Mouse (Mus musculus) heart, postnatal 10 days (tissue): Measurements from ENCODE around the gene Olfr370. TPM values are rescaled to one million over a fixed set of nuclear protein-coding genes. Genes with fewer than 3 reads are reported as not detected.
"Not testable (repeated sequence)": the region's sequence is repeated elsewhere in the genome, so short reads cannot be mapped to it uniquely, and the experiment has no call there.

Experiments
- DNase-seq, 2 experiments: peaks; one replicate each; pipeline ENCODE4 v3.0.0; 2021
- intact Hi-C: fragments of 180-260 bp; cut with DNase I; formaldehyde crosslinking; loops from one replicate; pipeline ENCODE4 v1.15.1; 2025
- total RNA-seq, 2 experiments: library from RNA; stranded (reverse); gene quantifications; 2 replicates each; pipeline ENCODE4 v1.2.3; 2021

Olfr370 gene
- not detected for total RNA-seq

DNA sequence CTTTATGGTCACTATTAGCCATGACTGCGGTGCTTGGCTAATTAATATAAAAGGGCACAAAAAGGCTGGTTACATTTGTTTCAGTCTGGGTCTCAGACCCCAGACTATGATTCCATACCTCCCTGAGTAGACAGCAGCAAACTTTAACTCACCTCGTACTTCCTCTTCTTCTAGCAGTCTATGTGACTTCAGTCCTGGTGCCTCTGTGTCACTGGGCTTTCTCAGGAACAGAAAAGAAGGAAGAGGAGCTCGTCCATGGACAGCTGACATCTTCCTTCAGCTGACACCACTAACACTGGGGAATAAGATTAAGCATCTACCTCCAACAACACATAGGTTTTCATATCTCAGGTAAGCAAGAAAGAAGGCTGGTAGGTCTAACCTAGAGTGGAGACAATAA lies at the start of gene Olfr370:
Gene Olfr370 (plus strand): TSS at position 45 of the 400 bp plus-strand sequence.
- no peak for DNase-seq
- intact Hi-C loops = no loop called here

GRCm38 (mm10) chr8:83511696-83512095 lies 23.9 kb upstream of the Olfr370 start:
- intact Hi-C loops = no loop called here
- DNase-seq = peak in 1 of 2 experiments; percentile 1

- intact Hi-C loops = no loop called here
- no peak for DNase-seq
These were observed 15.1 kb upstream of the Olfr370 start for GRCm38 (mm10) chr8:83520432-83520831.

DNA sequence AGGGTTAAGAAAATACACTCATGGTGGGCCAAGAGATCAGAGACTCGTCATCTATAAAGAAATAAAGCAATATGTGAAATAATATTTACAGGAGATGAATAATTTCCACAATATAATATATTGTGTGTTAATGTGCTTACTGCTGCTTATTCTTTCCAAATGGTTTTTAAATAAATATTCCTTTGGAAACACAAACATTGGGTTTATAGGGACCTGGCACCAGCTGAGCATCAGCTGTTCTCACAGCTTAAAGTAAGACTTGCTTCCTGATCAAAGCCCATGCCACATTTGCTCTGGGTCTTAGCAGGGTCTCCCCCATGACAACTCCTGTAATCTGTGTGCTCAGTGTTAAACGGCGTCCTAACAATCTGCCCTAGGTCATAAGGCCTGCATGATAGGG lies 14.7 kb upstream of the Olfr370 start:
- DNase-seq, intact Hi-C loops: not testable (repeated sequence)

GRCm38 (mm10) chr8:83521310-83521709 lies 14.3 kb upstream of the Olfr370 start:
- no peak for DNase-seq
- intact Hi-C loops = no loop called here

DNA sequence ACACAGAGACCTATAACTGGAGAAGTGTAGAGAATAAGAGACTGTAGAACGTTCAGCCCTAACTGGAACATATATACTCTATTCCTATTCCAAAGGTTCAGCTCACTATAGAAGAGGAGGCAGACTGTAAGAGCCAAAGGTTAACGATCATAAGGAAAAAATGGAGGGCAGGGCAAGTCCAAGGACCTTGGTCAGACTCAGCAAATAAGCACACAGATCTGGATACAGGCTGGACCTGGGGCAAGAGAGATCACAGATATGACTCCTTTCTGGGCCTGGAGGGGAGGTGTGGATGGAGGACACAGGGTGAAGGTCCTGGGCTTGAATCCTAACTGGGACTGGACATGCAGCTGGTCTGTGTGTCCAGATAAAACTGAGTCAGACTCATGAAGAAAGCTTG lies 778 bp upstream of the Olfr370 start:
- DNase-seq = no peak
- intact Hi-C loops = no loop called here

DNA sequence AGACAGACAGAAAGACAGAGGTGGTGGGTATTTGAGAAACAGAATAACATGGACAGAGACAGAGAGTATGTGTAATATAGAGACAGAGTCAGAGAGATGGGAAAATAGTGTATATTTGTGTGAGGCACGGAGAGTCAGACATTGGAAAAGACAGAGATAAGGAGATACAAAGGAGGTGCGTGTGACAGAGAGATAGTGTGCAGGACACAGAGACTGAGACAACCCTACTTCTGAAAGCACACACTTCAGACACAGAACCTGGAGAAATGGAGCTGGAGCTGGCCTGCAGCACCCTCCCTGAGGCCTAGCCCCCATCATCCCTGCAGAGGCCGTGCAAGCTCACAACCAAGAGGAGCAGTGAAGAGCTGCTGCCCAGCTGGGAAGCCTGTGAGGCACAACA lies 27.1 kb downstream of the Olfr370 start:
- intact Hi-C loops = no loop called here
- no peak for DNase-seq

DNA sequence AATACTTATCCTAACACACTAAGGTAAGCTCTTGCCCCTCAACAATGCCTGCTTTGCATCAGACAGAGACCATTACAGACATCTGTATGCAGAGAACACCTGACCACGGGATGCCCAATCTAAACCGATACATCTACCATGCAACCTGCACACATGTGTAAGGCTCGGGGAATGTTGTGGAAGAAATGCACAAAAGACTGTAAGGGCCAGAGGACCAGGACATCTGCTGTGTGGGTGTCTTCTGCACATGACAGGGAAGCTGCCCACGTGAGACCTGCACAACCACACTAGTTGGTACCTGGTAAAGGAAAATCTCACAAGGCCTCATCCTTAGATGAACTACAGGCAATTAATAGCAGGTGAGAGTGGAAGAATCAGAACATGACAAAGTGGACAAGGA lies 27.7 kb downstream of the Olfr370 start:
- intact Hi-C loops = no loop called here
- no peak for DNase-seq

DNA sequence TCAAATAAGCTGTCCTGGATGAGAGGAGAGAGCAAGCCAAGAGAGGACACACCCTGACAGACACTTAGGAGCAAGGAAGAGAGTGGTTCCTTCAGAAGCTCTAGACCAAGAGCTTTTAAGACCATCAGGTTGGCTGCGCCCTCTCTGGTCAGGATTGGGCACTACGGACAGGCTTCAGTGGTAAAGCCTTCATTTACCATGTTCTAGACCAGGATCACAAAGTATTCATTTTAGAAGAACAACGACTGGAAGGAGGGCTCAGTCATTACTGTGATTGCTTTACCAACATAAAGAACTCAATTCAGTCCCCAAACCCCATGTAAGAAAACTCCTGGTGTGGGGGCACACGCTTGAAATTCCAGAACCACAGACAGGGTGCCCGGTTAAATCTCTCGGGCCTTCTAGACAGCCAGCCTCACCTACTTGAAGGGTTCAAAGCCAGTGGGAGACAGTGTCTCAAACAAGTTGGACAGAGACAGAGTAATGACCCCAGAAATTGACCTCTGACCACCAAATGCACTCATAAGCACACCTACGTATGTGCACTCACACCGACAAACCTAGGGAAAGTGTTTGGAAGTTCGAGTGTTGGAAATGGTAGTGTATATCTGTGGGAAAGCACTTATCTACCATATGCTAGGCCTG lies 30.3 kb downstream of the Olfr370 start:
- intact Hi-C loops = loop anchor here (5.0 kb wide), 1 partner anchor 56 kb away; no protein-coding TSS in a partner anchor
- peak in 1 of 2 experiments; percentile 6 for DNase-seq

GRCm38 (mm10) chr8:83566469-83567395 lies 31.2 kb downstream of the Olfr370 start, which contains the start of gene Ndufb7:
TSS of gene Ndufb7 (plus strand) at chr8:83566671.
- DNase-seq = peak; percentile 96 to 98
- intact Hi-C loops = loop anchor here (5.0 kb wide), 1 partner anchor 56 kb away; no protein-coding TSS in a partner anchor

DNA sequence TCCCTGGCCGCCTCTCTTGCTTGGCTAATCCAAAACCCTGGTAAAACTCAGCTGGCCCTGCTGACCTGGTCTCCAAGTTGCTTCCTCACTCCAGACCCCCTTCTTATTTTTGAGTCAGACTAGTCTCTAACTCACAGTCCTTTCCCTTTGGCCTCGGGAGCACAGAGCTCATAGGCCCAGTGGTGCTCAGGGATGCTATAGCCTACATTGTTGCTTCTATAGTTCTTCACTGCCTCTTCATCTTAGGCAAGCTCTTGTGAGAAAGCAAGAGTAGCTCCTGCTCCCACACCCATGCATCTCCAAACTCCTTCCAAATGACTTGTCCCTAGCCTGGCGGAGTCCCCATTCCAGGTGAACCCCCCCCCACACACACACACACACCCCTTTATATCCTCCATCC lies 32.1 kb downstream of the Olfr370 start:
- intact Hi-C loops = loop anchor here (5.0 kb wide), 1 partner anchor 55 kb away; no protein-coding TSS in a partner anchor
- DNase-seq = peak in 1 of 2 experiments; percentile 1

DNA sequence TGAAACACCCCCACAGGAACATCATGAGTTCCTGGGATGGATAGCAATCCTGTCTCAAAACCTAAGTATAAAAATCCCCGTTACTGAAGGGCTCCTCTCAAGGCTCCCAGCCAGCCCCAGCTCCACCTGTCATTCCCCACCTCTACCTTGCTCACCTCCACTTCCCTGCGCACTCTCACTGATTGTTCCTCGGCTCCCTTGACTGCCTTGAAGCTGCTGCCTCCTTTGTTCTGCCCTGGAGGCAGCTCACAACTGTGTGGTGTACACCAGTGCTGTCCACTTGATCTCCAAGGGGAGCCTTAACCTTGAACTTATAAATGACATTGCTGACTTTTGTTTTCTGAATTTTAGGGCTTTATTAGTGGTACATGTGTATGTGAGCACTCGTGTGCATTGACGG lies 32.5 kb downstream of the Olfr370 start:
- peak in 1 of 2 experiments; percentile 0 for DNase-seq
- intact Hi-C loops = loop anchor here (5.0 kb wide), 1 partner anchor 54 kb away; no protein-coding TSS in a partner anchor

DNA sequence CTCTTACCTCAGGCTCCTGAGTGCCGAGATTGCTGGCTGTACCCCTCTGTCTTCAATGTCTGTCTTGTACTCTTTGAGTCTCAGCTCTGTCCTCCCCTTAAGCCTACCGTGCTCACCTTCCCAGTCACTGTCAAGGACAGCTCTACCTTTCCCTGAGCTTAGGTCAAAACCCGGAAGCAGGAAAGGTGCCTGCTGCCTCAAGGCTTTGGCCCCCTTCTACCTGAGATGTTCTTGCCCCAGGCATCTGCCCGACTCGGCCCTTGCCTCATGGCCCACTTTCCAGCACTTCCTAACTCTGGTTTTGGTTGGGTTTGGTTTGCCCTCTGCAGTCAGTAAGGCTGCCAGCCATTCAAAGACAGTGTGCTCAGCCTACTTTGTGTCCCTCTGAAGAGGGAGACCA lies 33.2 kb downstream of the Olfr370 start:
- peak in 1 of 2 experiments; percentile 1 for DNase-seq
- intact Hi-C loops = loop anchor here (5.0 kb wide), 1 partner anchor 54 kb away; no protein-coding TSS in a partner anchor

DNA sequence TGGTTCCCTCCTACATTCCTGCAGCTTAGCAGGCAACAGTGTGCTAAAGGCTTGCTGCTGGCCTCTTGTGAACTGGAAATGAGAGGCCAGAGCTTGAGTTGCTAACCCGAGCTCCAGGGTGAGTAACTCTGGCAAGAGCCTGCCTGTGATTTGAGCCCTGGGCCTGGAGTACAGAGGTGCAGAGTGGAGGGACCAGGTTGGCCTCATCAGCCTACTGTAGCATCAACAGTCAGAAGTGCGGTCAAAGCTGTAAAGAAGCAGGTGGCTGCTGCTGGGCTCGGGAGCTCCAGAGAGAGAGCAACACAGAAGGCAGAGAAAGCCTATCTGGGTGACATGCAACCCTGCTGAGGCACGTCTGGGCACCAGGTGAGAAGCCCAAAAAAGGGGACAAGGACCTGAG lies 33.6 kb downstream of the Olfr370 start:
- intact Hi-C loops = loop anchor here (5.0 kb wide), 1 partner anchor 53 kb away; no protein-coding TSS in a partner anchor
- DNase-seq = peak in 1 of 2 experiments; percentile 1

GRCm38 (mm10) chr8:83570272-83571000 lies 34.9 kb downstream of the Olfr370 start:
- DNase-seq = no peak
- intact Hi-C loops = no loop called here

DNA sequence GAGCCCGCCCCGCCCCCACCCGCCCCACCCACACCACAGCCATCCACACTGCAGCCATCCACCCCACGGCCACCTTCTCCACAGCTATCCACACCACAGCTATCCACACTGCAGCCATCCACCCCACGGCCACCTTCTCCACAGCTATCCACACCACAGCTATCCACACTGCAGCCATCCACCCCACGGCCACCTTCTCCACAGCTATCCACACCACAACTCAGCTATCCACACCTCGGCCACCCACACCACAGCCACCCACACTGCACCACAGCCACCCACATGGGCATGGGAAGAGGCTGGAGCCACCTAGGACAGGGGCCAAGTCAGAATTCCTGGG lies 35.4 kb downstream of the Olfr370 start:
- DNase-seq, intact Hi-C loops: not testable (repeated sequence)

DNA sequence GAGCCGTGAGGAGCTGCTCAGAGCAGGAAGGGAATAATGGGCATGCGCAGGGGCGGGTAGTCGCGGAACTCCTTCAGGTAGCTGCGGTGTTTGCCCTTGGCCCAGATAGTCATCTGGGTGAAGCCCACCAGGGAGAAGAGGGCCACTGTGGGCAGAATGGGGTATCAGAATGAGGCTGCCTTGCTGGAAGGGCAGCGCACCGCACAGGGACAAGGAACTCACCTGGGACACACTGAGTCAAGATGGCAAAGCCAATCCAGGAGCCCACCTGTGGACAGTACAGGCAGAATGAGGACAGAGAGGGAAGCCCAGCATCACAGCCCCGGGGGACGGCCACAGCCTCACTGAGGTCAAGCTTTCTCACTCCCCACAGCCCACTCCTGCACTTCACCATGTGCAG lies 36.2 kb downstream of the Olfr370 start:
- intact Hi-C loops = no loop called here
- peak in 1 of 2 experiments; percentile 1 for DNase-seq

GRCm38 (mm10) chr8:83572246-83572812 lies 36.7 kb downstream of the Olfr370 start:
- DNase-seq = peak in 1 of 2 experiments; percentile 0
- intact Hi-C loops = no loop called here

DNA sequence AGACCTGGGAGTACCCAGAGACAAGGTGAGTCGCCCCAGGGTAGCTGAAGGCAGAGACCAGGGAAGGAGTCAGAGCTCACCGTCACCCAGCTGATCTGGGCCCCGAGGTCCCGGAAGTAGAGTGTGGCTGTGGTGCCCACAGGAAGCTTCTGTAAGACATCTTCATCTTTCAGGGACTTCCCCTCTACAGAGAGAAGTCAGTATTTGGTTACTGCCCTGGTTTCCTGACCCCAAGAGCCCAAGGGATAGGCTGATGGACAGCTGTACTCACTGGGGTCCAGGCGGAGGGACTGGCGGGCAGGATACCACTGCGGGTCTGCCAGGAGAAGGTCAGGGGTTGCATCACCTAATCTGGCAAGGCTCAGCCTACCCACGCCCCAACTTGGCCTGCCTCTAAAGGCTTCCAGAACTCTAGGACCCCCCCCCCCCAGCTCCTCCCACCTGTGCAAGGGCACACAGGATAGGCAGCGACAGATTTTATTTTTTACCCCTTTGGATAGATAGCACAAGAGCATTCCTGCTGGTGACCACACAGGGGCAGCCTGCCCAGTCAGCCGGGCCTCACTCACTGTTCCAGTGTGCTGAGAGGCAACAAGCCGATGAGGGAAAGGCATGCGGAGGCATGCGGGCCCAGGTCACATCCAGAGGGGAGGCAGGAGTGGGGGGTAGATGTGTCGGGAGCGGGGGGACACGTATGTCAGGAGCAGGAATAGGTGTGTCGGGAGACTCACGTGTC lies 37.7 kb downstream of the Olfr370 start:
- intact Hi-C loops = no loop called here
- DNase-seq = peak; percentile 75 to 77
